Mouse (Mus musculus) gonadal fat pad, adult 2 months (tissue): ENCODE measurements around the gene Fbxo9. TPM values are rescaled to one million over a fixed set of nuclear protein-coding genes. Genes with fewer than 3 reads are reported as not detected.

Source experiments
- DNase-seq: peaks from one replicate; pipeline ENCODE4 v3.0.0-alpha.2; 2012; ENCODE audit warnings: low read depth
- polyA plus RNA-seq: library from polyadenylated mRNA; depleted of rRNA; stranded (reverse); fragments of >200 nt; gene quantifications from 2 replicates; pipeline ENCODE4 v1.2.3, GENCODE M21; 2012; rRNA removed

The Fbxo9 gene
- polyA plus RNA-seq, 1 experiment = 92.5 TPM

GRCm38 (mm10) chr9:78071626-78072025 is 37.2 kb downstream of the Fbxo9 start:
- no peak for DNase-seq

- DNase-seq = no peak
Observed at GRCm38 (mm10) chr9:78070496-78070895, 38.4 kb downstream of the Fbxo9 start.

GRCm38 (mm10) chr9:78064121-78064520 is 44.7 kb downstream of the Fbxo9 start:
- no peak for DNase-seq

- DNase-seq = no peak
Observed at GRCm38 (mm10) chr9:78062392-78062791, 46.5 kb downstream of the Fbxo9 start.

GRCm38 (mm10) chr9:78059525-78060120 is 49.2 kb downstream of the Fbxo9 start:
- DNase-seq = no peak

GRCm38 (mm10) chr9:78054298-78054697 is 54.6 kb downstream of the Fbxo9 start:
- no peak for DNase-seq

GRCm38 (mm10) chr9:78053821-78054220 is 55.0 kb downstream of the Fbxo9 start:
- DNase-seq = no peak

- DNase-seq = no peak
Observed at GRCm38 (mm10) chr9:78051677-78052076, 57.2 kb downstream of the Fbxo9 start, which contains the start of gene Gcm1. Gcm1 (plus strand) TSS chr9:78051924.

- no peak for DNase-seq
Observed at GRCm38 (mm10) chr9:78050452-78050970, 58.4 kb downstream of the Fbxo9 start.

- DNase-seq = no peak
Observed at GRCm38 (mm10) chr9:78046755-78047154, 62.1 kb downstream of the Fbxo9 start.

- no peak for DNase-seq
Observed at GRCm38 (mm10) chr9:78045171-78045570, 63.7 kb downstream of the Fbxo9 start.

GRCm38 (mm10) chr9:78038755-78039489 is 69.9 kb downstream of the Fbxo9 start:
- no peak for DNase-seq

GRCm38 (mm10) chr9:78035831-78036230 is 73.0 kb downstream of the Fbxo9 start:
- no peak for DNase-seq

- no peak for DNase-seq
Observed at GRCm38 (mm10) chr9:78035296-78035695, 73.6 kb downstream of the Fbxo9 start.

GRCm38 (mm10) chr9:78032930-78033329 is 75.9 kb downstream of the Fbxo9 start:
- DNase-seq = no peak

Other genes starting within 250 kb of the Fbxo9 start
- gene Elovl5, start 191.7 kb downstream of the Fbxo9 start, polyA plus RNA-seq = 55.0 and 78.0 TPM in 2 replicates
- gene Gcm1, start 57.1 kb downstream of the Fbxo9 start, polyA plus RNA-seq = not detected in 2 replicates
- gene Ick, start 127 bp upstream of the Fbxo9 start, polyA plus RNA-seq = 16.0 and 17.3 TPM in 2 replicates
- 22.8 and 26.6 TPM in 2 replicates for gene Gsta4, start 73.7 kb upstream of the Fbxo9 start, polyA plus RNA-seq
- gene Gsta1, start 121.6 kb upstream of the Fbxo9 start, polyA plus RNA-seq = not detected in 2 replicates
- 0.34 TPM in 1 of 2 replicates, not detected in the other for gene Gm3776, start 148.1 kb upstream of the Fbxo9 start, polyA plus RNA-seq
- gene Gm10639, start 180.9 kb upstream of the Fbxo9 start, polyA plus RNA-seq = not detected in 2 replicates
- not detected in 2 replicates for gene Omt2a, start 205.7 kb upstream of the Fbxo9 start, polyA plus RNA-seq
- gene Omt2b, start 218.5 kb upstream of the Fbxo9 start, polyA plus RNA-seq = not detected in 2 replicates
- gene Gsta2, start 246.7 kb upstream of the Fbxo9 start, polyA plus RNA-seq = 1.9 and 2.5 TPM in 2 replicates